Mouse (Mus musculus): ENCODE measurements around the gene Pde4b. TPM values are rescaled to one million over a fixed set of nuclear protein-coding genes. Genes with fewer than 3 reads are reported as not detected.

Gene Pde4b
- polyA plus RNA-seq, 1 experiment from 2014 or later, result 51.2 TPM

DNA sequence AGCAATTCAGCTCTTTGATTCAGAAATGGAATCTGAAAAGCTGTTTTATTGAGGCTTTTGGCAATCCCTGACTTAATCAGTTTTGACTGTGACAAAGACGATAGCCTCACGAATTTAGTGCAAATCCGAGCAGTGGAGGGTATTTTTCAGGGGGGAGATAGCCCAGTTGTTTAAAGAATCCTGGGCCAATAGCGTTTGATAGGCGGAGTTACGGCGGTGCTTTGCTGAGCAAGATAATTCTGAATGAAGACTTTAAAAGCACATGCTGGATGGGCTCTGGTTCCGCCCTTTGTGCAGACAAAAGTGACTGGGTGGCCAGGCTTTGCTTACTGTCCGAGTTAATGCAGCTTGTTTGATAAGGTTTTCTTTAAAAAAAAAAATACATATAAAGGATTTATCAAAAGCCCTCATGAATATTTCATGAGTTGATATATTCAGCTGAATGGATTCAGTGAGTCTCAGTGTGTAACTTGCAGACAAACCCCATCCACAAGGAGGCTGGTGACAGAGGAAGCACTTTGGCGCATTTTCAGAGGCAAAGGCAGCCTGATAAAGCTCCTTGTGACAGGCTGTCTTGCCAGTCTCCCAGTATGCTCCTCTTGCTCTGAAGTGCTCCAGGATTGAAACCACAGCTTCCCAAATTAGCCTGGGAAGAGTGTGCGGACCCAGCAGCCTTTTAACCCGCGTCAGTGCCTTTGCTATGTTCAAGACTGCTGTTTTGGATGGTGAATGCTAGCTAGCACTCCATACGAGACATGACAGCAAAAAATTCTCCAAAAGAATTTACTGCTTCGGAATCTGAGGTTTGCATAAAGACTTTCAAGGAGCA is 167.3 kb downstream of the Pde4b start:
- peak overlapping the region; percentile 27 for H3K4me3 ChIP-seq (ENCODE audit: low read depth, low read length)
- H3K27ac ChIP-seq (ENCODE audit: low read depth, low read length), result peak overlapping the region; percentile 65
- H3K27me3 ChIP-seq (ENCODE audit: control insufficient read depth, insufficient read depth, low read length), result no peaks in the 10 kb centered on the region
- H3K4me1 ChIP-seq (ENCODE audit: control insufficient read depth, insufficient read depth, low read length), result no peaks in the 10 kb centered on the region; the same call in 1 of the 2 replicates
- no peaks in the 10 kb centered on the region for H3K36me3 ChIP-seq (ENCODE audit: control insufficient read depth, insufficient read depth, low read length)
- H3K9me3 ChIP-seq (ENCODE audit: control insufficient read depth, low read length), result no peaks in the 10 kb centered on the region
- peak overlapping the region; percentile 83 for H3K4me2 ChIP-seq (ENCODE audit: low read depth, low read length)
- ATAC-seq (ENCODE audit: low read depth), result peak; percentile 88
- peak overlapping the region; percentile 58 for H3K9ac ChIP-seq (replicated peaks; ENCODE audit: low read depth, low read length)
- WGBS, result 4% methylated on average over 15 of the region's 15 CpGs

- no peaks in the 10 kb centered on the region; the same call in 1 of the 2 replicates for H3K4me1 ChIP-seq (ENCODE audit: control insufficient read depth, insufficient read depth, low read length)
- peak; percentile 34; the same call in 1 of the 2 replicates for ATAC-seq (ENCODE audit: low read depth)
- peak overlapping the region; percentile 65 for H3K27ac ChIP-seq (ENCODE audit: low read depth, low read length)
- no peaks in the 10 kb centered on the region for H3K9me3 ChIP-seq (ENCODE audit: control insufficient read depth, low read length)
- H3K27me3 ChIP-seq (ENCODE audit: control insufficient read depth, insufficient read depth, low read length), result no peaks in the 10 kb centered on the region
- H3K4me3 ChIP-seq (ENCODE audit: low read depth, low read length), result peak overlapping the region; percentile 27
- 25% methylated on average over 9 of the region's 9 CpGs for WGBS
- no peaks in the 10 kb centered on the region for H3K36me3 ChIP-seq (ENCODE audit: control insufficient read depth, insufficient read depth, low read length)
- peak overlapping the region; percentile 58 for H3K9ac ChIP-seq (replicated peaks; ENCODE audit: low read depth, low read length)
- H3K4me2 ChIP-seq (ENCODE audit: low read depth, low read length), result peak overlapping the region; percentile 83
Measured at GRCm38 (mm10) chr4:102255295-102255670, 167.9 kb downstream of the Pde4b start.

GRCm38 (mm10) chr4:102256170-102256960 is 169.0 kb downstream of the Pde4b start:
- Histone ChIP-seq H3K4me3 (ENCODE audit: low read depth, low read length) (peak overlapping the region; percentile 27; the same call in 1 of the 2 replicates), H3K27ac (ENCODE audit: low read depth, low read length) (no peak overlapping the region), H3K9me3 (ENCODE audit: control insufficient read depth, low read length) (no peaks in the 10 kb centered on the region), H3K27me3 (ENCODE audit: control insufficient read depth, insufficient read depth, low read length) (no peaks in the 10 kb centered on the region), H3K4me2 (ENCODE audit: low read depth, low read length) (peak overlapping the region; percentile 83), H3K4me1 (ENCODE audit: control insufficient read depth, insufficient read depth, low read length) (no peaks in the 10 kb centered on the region; the same call in 1 of the 2 replicates), H3K36me3 (ENCODE audit: control insufficient read depth, insufficient read depth, low read length) (no peaks in the 10 kb centered on the region), H3K9ac (replicated peaks; ENCODE audit: low read depth, low read length) (no peak overlapping the region)
- 70% methylated on average over 6 of the region's 6 CpGs for WGBS
- ATAC-seq (ENCODE audit: low read depth), result no peak

- Histone ChIP-seq H3K9ac (replicated peaks; ENCODE audit: low read depth, low read length) (no peak overlapping the region), H3K4me1 (ENCODE audit: control insufficient read depth, insufficient read depth, low read length) (no peaks in the 10 kb centered on the region), H3K9me3 (ENCODE audit: control insufficient read depth, low read length) (no peaks in the 10 kb centered on the region), H3K27ac (ENCODE audit: low read depth, low read length) (no peak overlapping the region), H3K36me3 (ENCODE audit: control insufficient read depth, insufficient read depth, low read length) (no peaks in the 10 kb centered on the region), H3K27me3 (ENCODE audit: control insufficient read depth, insufficient read depth, low read length) (no peaks in the 10 kb centered on the region), H3K4me3 (ENCODE audit: low read depth, low read length) (no peak overlapping the region), H3K4me2 (ENCODE audit: low read depth, low read length) (no peak overlapping the region)
- no peak for ATAC-seq (ENCODE audit: low read depth)
Measured at GRCm38 (mm10) chr4:102260216-102260615, 172.9 kb downstream of the Pde4b start.

DNA sequence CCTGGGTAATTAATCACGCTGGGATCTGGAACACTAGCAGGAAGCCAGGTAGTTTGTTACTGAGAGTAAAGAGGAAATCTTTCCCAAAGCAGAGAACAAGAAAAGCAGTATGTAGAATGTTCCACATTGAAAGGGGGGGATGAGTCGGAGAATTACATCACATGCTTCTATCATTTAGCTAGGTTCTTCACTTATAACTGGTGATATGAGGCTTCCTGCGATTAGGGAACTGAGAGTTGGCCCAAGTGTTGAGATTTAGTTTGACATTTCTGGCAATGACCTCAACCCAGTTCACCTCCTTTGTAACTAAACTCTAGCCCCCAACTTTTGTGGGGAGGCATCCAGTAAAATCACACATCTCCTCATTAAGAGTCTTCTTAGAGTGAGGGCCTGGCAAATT is 185.0 kb downstream of the Pde4b start:
- no peak for ATAC-seq (ENCODE audit: low read depth)
- WGBS, result 87% methylated on average over 3 of the region's 3 CpGs
- no peak overlapping the region for H3K4me3 ChIP-seq (ENCODE audit: low read depth, low read length)

GRCm38 (mm10) chr4:102272749-102273148 is 185.4 kb downstream of the Pde4b start:
- no peak for ATAC-seq (ENCODE audit: low read depth)
- WGBS, result 73% methylated on average over 4 of the region's 4 CpGs

More for the DNA sequence above, 185.0 kb downstream of the Pde4b start:
- H3K4me2 ChIP-seq (ENCODE audit: low read depth, low read length), result no peak overlapping the region
- no peak overlapping the region for H3K27ac ChIP-seq (ENCODE audit: low read depth, low read length)
- no peaks in the 10 kb centered on the region for H3K4me1 ChIP-seq (ENCODE audit: control insufficient read depth, insufficient read depth, low read length)
- no peak overlapping the region for H3K9ac ChIP-seq (replicated peaks; ENCODE audit: low read depth, low read length)
- H3K36me3 ChIP-seq (ENCODE audit: control insufficient read depth, insufficient read depth, low read length), result no peaks in the 10 kb centered on the region
- no peaks in the 10 kb centered on the region for H3K27me3 ChIP-seq (ENCODE audit: control insufficient read depth, insufficient read depth, low read length)
- H3K9me3 ChIP-seq (ENCODE audit: control insufficient read depth, low read length), result no peaks in the 10 kb centered on the region

GRCm38 (mm10) chr4:102275716-102276115 is 188.4 kb downstream of the Pde4b start:
- H3K9ac ChIP-seq (replicated peaks; ENCODE audit: low read depth, low read length), result no peak overlapping the region
- H3K36me3 ChIP-seq (ENCODE audit: control insufficient read depth, insufficient read depth, low read length), result no peaks in the 10 kb centered on the region
- H3K27ac ChIP-seq (ENCODE audit: low read depth, low read length), result no peak overlapping the region
- H3K9me3 ChIP-seq (ENCODE audit: control insufficient read depth, low read length), result no peaks in the 10 kb centered on the region
- no peak overlapping the region for H3K4me3 ChIP-seq (ENCODE audit: low read depth, low read length)
- H3K4me1 ChIP-seq (ENCODE audit: control insufficient read depth, insufficient read depth, low read length), result no peaks in the 10 kb centered on the region
- no peaks in the 10 kb centered on the region for H3K27me3 ChIP-seq (ENCODE audit: control insufficient read depth, insufficient read depth, low read length)
- H3K4me2 ChIP-seq (ENCODE audit: low read depth, low read length), result no peak overlapping the region
- no peak for ATAC-seq (ENCODE audit: low read depth)
- 71% methylated on average over 4 of the region's 4 CpGs for WGBS

More at GRCm38 (mm10) chr4:102272749-102273148, 185.4 kb downstream of the Pde4b start:
- Histone ChIP-seq H3K9me3 (ENCODE audit: control insufficient read depth, low read length) (no peaks in the 10 kb centered on the region), H3K9ac (replicated peaks; ENCODE audit: low read depth, low read length) (no peak overlapping the region), H3K4me2 (ENCODE audit: low read depth, low read length) (no peak overlapping the region), H3K27me3 (ENCODE audit: control insufficient read depth, insufficient read depth, low read length) (no peaks in the 10 kb centered on the region), H3K27ac (ENCODE audit: low read depth, low read length) (no peak overlapping the region), H3K4me1 (ENCODE audit: control insufficient read depth, insufficient read depth, low read length) (no peaks in the 10 kb centered on the region), H3K4me3 (ENCODE audit: low read depth, low read length) (no peak overlapping the region), H3K36me3 (ENCODE audit: control insufficient read depth, insufficient read depth, low read length) (no peaks in the 10 kb centered on the region)

DNA sequence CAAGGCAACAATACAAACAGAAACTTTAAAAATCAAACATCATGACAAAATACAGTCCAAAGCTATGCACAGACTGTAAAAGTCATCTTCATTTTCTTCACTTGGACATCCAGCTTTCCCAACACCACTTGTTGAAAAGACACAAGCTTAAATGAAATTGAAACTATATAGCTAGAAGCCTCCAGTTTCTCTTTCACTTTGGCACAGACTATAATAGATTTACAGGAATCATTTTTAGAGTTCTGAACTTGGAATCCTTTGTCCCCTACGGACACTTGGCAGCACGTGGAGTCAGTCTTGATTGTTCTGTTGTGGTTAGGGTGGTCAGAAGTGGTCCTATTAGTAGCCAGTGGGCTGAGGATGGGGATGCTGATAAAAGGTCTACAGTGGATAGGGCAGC is 191.6 kb downstream of the Pde4b start:
- Histone ChIP-seq H3K4me3 (ENCODE audit: low read depth, low read length) (no peak overlapping the region), H3K4me2 (ENCODE audit: low read depth, low read length) (no peak overlapping the region), H3K9ac (replicated peaks; ENCODE audit: low read depth, low read length) (no peak overlapping the region), H3K9me3 (ENCODE audit: control insufficient read depth, low read length) (no peaks in the 10 kb centered on the region), H3K36me3 (ENCODE audit: control insufficient read depth, insufficient read depth, low read length) (no peaks in the 10 kb centered on the region), H3K4me1 (ENCODE audit: control insufficient read depth, insufficient read depth, low read length) (no peaks in the 10 kb centered on the region), H3K27ac (ENCODE audit: low read depth, low read length) (no peak overlapping the region), H3K27me3 (ENCODE audit: control insufficient read depth, insufficient read depth, low read length) (no peaks in the 10 kb centered on the region)
- WGBS, result 73% methylated on average over 2 of the region's 2 CpGs
- no peak for ATAC-seq (ENCODE audit: low read depth)

DNA sequence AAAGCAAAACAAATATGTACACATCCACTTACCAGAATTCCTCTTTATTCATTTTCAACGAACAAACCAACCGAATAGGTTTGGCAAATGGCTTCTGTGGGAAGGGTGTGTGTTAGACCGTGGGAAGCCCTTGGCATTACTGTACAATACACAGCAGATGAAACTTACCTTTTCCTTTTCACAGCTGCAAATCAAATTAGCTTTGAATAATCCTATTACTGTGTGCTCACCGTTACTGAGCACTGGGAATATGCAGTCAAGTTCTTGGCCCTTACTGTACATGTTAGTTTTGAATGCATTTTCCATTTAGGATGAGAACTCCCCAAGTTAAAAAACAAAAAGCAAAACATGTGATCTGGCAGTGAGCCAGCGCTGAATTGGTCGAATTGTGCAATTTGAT is 199.8 kb downstream of the Pde4b start:
- Histone ChIP-seq H3K27me3 (ENCODE audit: control insufficient read depth, insufficient read depth, low read length) (no peaks in the 10 kb centered on the region), H3K4me1 (ENCODE audit: control insufficient read depth, insufficient read depth, low read length) (no peaks in the 10 kb centered on the region), H3K4me3 (ENCODE audit: low read depth, low read length) (no peak overlapping the region), H3K9ac (replicated peaks; ENCODE audit: low read depth, low read length) (no peak overlapping the region), H3K9me3 (ENCODE audit: control insufficient read depth, low read length) (no peaks in the 10 kb centered on the region), H3K27ac (ENCODE audit: low read depth, low read length) (no peak overlapping the region), H3K36me3 (ENCODE audit: control insufficient read depth, insufficient read depth, low read length) (no peaks in the 10 kb centered on the region), H3K4me2 (ENCODE audit: low read depth, low read length) (no peak overlapping the region)
- WGBS, result 77% methylated on average over 6 of the region's 6 CpGs
- ATAC-seq (ENCODE audit: low read depth), result no peak

Measured in neural tube, embryonic 14.5 days (tissue).